Mouse (Mus musculus): ENCODE data around the gene Senp5. TPM values are rescaled to one million over a fixed set of nuclear protein-coding genes. Genes with fewer than 3 reads are reported as not detected.
A peak's percentile ranks its signal among the peaks of the same experiment; 100 is the strongest.

The Senp5 gene
- polyA plus RNA-seq, 1 experiment from 2014 or later = 27.5 TPM

GRCm38 (mm10) chr16:31936568-31936967 lies 66.5 kb downstream of the Senp5 start:
- 88% methylated on average over 4 of the region's 4 CpGs for WGBS
- no peak for ATAC-seq (ENCODE audit: low FRiP score)
- Histone ChIP-seq H3K36me3 (no peaks in the 10 kb centered on the region), H3K9me3 (replicated peaks) (no peaks in the 10 kb centered on the region), H3K4me2 (replicated peaks) (no peak overlapping the region), H3K27me3 (peaks cover 33% of the 10 kb centered on the region), H3K9ac (no peak overlapping the region), H3K4me3 (no peak overlapping the region), H3K4me1 (peaks cover 31% of the 10 kb centered on the region), H3K27ac (no peak overlapping the region)

DNA sequence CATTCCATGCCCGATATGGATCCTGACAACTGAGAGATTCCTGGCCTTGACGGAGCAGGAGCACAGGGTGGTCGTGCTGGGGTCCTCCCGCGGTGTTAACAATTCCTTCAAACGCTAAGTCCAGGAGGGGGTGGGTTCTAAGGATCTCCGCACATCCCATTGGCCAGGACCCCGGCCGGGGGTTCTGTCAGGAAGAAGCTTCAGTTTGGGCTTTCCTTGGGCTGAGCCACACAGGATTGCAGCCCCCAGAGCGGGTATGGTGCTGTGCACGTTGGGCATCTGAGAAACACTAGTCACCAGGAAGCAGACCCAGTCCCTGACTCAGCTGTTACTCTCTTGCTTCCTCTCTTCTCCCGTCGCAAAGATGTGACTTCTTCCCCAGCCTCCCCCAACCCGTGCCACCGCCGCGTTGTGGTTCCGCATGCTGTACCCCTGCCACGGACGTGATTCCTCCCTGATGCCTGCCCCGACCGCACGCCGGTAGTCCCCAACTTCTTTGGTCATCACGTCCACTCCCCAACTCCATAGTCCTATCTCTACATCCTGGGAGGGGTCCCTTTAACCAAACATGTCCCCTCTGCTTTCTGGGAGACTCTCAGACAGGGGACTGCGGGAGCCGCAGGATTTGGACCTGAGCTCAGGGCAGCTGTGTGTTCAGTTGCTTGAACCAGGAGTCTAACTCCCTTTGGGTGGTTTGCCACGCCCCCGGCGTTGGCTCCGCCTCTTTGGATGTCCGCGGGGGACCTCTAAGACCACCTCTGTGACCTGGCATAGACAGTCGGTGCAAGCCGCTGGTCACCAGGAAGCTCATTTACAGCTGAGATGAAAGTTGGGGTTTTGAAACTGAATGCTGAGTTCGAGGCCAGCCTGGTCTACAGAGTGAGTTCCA lies 67.8 kb downstream of the Senp5 start:
- H3K27me3 ChIP-seq = peaks cover 35% of the 10 kb centered on the region
- no peaks in the 10 kb centered on the region for H3K9me3 ChIP-seq (replicated peaks)
- peak overlapping the region; percentile 30 for H3K4me3 ChIP-seq
- H3K4me1 ChIP-seq = peaks cover 33% of the 10 kb centered on the region
- no peak for ATAC-seq (ENCODE audit: low FRiP score)
- peak overlapping the region; percentile 92 for H3K27ac ChIP-seq
- no peaks in the 10 kb centered on the region for H3K36me3 ChIP-seq
- WGBS = 3% methylated on average over 36 of the region's 36 CpGs
- peak overlapping the region; percentile 78 for H3K4me2 ChIP-seq (replicated peaks)
- H3K9ac ChIP-seq = peak overlapping the region; percentile 58

GRCm38 (mm10) chr16:31934550-31935010 lies 68.5 kb downstream of the Senp5 start:
- H3K4me3 ChIP-seq = peak overlapping the region; percentile 45
- H3K4me2 ChIP-seq (replicated peaks) = peak overlapping the region; percentile 78
- peaks cover 33% of the 10 kb centered on the region for H3K4me1 ChIP-seq
- H3K27me3 ChIP-seq = peaks cover 35% of the 10 kb centered on the region
- WGBS = 13% methylated on average over 13 of the region's 13 CpGs
- peak overlapping the region; percentile 92 for H3K27ac ChIP-seq
- no peak for ATAC-seq (ENCODE audit: low FRiP score)
- H3K36me3 ChIP-seq = no peaks in the 10 kb centered on the region
- H3K9ac ChIP-seq = peak overlapping the region; percentile 58
- H3K9me3 ChIP-seq (replicated peaks) = no peaks in the 10 kb centered on the region

DNA sequence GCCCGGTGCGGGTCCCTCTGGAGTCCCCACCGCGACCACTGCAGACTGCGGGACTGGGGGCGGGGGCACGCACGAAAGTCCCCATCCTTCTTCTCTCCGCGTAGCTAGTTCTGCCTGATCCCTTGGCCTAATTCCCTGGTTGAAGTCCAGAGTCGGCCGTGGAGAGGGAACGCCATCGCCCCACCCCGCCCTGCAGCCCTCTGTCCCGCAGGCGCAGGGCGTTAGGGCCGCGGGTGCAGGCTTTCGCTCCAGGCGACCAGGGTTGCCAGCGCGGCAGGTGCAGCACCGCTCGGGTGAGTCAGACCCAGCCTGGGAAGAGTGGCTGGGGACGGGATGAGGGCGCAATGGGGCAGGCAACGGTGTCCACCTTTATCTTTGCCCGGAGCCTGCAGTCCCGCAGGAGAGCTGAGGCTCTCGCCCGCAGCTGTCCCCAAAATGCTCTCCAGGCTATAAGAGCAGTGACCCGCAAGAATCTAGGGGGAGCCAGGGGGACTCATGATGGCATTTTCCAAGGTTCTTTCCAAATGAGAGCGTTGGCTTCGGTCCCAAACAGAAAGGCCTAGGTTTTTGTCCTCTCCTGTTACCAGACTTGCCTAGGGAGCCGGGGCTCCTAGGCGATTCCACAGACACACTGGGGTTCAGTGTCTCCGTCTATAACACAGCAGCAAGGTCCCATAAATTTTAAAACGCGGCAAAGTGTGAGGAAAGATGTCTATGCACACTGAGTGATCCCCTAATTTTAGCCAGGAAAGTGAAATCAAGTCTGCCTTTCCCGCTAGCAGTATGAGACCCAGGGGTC lies 69.1 kb downstream of the Senp5 start, which contains the start of gene Pigz:
Pigz (plus strand) TSS at position 101 of the 799 bp plus-strand sequence.
- peak within 1 kb of the TSS; percentile 58 for H3K9ac ChIP-seq
- peak within 1 kb of the TSS; percentile 92 for H3K27ac ChIP-seq
- 5% methylated on average over 42 of the region's 42 CpGs for WGBS
- H3K4me3 ChIP-seq = peak within 1 kb of the TSS; percentile 45
- H3K27me3 ChIP-seq = peaks cover 35% of the 10 kb centered on the region
- no peaks in the 10 kb centered on the region for H3K9me3 ChIP-seq (replicated peaks)
- no peaks in the 10 kb centered on the region for H3K36me3 ChIP-seq
- ATAC-seq (ENCODE audit: low FRiP score) = peak; percentile 33
- H3K4me2 ChIP-seq (replicated peaks) = peak within 1 kb of the TSS; percentile 78
- peaks cover 33% of the 10 kb centered on the region for H3K4me1 ChIP-seq

DNA sequence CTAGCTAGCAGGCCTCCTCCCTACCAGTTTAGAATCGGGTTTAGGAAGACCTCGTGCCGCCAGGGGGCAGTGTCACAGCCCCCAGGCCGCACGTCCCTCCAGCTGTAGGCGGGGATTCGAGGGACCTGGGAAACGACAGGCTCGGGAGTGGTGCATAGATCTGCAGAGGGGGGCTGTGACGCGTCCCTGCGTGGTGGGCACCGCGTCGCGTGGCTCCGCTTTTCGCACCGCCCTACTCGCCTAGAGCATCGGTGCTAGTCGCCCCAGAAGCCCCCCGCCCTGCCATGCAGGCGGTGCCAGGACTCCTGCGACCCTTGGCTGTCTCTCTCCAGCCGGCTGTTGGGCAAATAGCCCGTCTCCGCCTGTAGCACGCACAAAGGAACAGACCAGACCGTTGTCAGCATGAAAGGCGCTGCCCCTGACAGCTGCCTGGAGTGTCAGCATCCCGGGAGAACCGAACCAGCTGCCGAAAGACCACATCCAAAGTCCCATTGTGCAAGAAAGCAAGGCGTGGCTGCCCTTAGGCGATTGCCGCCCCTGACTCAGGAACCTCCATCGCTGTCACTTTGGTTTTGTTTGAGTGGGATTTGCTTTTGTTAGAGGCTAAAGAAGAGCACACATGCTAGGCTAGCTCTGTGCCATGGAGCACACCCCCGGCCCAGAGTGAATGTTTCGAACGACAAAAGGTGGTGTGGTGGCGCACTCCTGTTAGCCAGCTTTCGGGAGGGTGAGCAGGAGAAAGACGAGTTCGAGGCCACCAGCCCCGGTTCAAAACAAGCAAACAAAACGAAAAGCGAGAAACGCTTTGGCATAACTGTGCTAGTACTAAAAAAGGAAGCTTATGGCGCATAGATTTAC lies 70.0 kb downstream of the Senp5 start:
- under 1% methylated on average over 50 of the region's 50 CpGs for WGBS
- Histone ChIP-seq H3K27ac (peak overlapping the region; percentile 92), H3K27me3 (peaks cover 35% of the 10 kb centered on the region), H3K4me3 (peak overlapping the region; percentile 45), H3K9me3 (replicated peaks) (no peaks in the 10 kb centered on the region), H3K4me1 (peaks cover 33% of the 10 kb centered on the region), H3K4me2 (replicated peaks) (peak overlapping the region; percentile 78), H3K36me3 (no peaks in the 10 kb centered on the region), H3K9ac (peak overlapping the region; percentile 58)
- peak; percentile 95 for ATAC-seq (ENCODE audit: low FRiP score)

- WGBS = 32% methylated on average over 5 of the region's 5 CpGs
- H3K27me3 ChIP-seq = peaks cover 35% of the 10 kb centered on the region
- H3K36me3 ChIP-seq = no peaks in the 10 kb centered on the region
- H3K4me3 ChIP-seq = no peak overlapping the region
- peak overlapping the region; percentile 78; the same call in 1 of the 2 replicates for H3K4me2 ChIP-seq (replicated peaks)
- peaks cover 33% of the 10 kb centered on the region for H3K4me1 ChIP-seq
- peak; percentile 12; the same call in 1 of the 2 replicates for ATAC-seq (ENCODE audit: low FRiP score)
- peak overlapping the region; percentile 92 for H3K27ac ChIP-seq
- H3K9ac ChIP-seq = no peak overlapping the region
- H3K9me3 ChIP-seq (replicated peaks) = no peaks in the 10 kb centered on the region
These were observed 70.8 kb downstream of the Senp5 start for GRCm38 (mm10) chr16:31932255-31932654.

GRCm38 (mm10) chr16:31931330-31931729 lies 71.8 kb downstream of the Senp5 start:
- no peak overlapping the region for H3K4me3 ChIP-seq
- H3K4me2 ChIP-seq (replicated peaks) = 0 out of 2 replicates have a peak overlapping the region, but pooled peaks have one; percentile 6
- H3K36me3 ChIP-seq = no peaks in the 10 kb centered on the region
- no peak overlapping the region for H3K9ac ChIP-seq
- H3K27ac ChIP-seq = no peak overlapping the region
- no peak for ATAC-seq (ENCODE audit: low FRiP score)
- H3K4me1 ChIP-seq = peaks cover 33% of the 10 kb centered on the region
- peaks cover 28% of the 10 kb centered on the region for H3K27me3 ChIP-seq
- WGBS = 50% methylated on average over 17 of the region's 17 CpGs
- no peaks in the 10 kb centered on the region for H3K9me3 ChIP-seq (replicated peaks)

DNA sequence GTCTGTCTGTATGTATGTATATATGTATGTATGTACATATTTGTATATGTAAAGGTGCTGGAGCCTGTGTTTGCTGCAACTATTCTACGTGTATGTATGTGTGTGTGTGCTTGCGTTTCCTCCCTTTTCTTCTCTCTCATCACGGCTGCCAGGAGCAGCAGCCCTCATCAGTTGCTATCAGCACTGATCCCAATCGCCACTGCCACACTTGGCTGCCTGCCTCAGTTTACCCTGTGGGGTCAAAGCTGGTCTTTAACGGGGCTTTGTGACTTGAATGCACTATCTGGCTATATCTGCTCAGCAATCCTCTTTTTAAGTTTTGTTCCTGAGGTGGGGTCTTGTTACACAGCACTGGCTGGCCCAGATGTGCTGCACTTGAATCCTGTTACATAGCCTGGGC lies 75.7 kb downstream of the Senp5 start:
- Histone ChIP-seq H3K27ac (no peak overlapping the region), H3K4me3 (no peak overlapping the region), H3K9ac (no peak overlapping the region), H3K4me2 (replicated peaks) (no peak overlapping the region), H3K9me3 (replicated peaks) (no peaks in the 10 kb centered on the region), H3K4me1 (peaks cover 8% of the 10 kb centered on the region), H3K36me3 (no peaks in the 10 kb centered on the region), H3K27me3 (peaks cover 3% of the 10 kb centered on the region; the same call in 1 of the 2 replicates)
- WGBS = 81% methylated on average over 5 of the region's 5 CpGs
- ATAC-seq (ENCODE audit: low FRiP score) = no peak

DNA sequence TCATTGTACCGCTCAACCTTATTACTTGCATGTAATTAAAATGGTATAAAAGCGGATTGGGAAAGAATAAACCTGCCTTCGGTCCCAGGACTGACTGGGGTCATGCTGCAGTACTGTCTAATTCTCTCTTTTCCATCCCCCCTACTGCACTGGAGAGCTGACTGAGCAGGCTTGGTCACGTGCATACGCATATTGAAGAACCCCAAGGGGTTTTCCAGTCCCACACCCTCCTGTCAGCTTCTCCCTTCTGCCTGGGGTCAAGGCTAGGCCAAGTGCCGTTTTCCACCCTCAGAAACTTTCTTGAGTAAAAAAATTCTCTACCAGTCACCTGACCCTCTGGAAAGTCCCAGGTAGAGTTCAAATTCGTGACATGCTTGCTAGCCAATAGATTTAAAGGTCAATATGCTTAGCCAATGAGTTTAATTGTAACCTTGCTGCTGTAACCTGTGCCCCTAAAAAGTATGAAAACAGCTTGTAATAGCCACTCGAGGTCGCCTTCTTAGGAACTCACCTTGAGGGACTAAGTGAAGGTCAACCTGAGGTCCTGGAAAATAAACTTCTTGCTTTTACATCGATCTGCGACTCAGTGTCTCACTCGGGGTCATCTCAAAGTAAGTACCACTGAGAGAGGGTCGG lies 76.4 kb downstream of the Senp5 start:
- no peaks in the 10 kb centered on the region for H3K9me3 ChIP-seq (replicated peaks)
- H3K27ac ChIP-seq = no peak overlapping the region
- 83% methylated on average over 13 of the region's 13 CpGs for WGBS
- no peak overlapping the region for H3K9ac ChIP-seq
- no peak overlapping the region for H3K4me3 ChIP-seq
- peaks cover 2% of the 10 kb centered on the region; the same call in 1 of the 2 replicates for H3K4me1 ChIP-seq
- H3K36me3 ChIP-seq = no peaks in the 10 kb centered on the region
- H3K4me2 ChIP-seq (replicated peaks) = no peak overlapping the region
- peaks cover 3% of the 10 kb centered on the region; the same call in 1 of the 2 replicates for H3K27me3 ChIP-seq
- no peak for ATAC-seq (ENCODE audit: low FRiP score)

- Histone ChIP-seq H3K36me3 (no peaks in the 10 kb centered on the region), H3K4me2 (replicated peaks) (no peak overlapping the region), H3K4me3 (no peak overlapping the region), H3K4me1 (no peaks in the 10 kb centered on the region), H3K27ac (no peak overlapping the region), H3K27me3 (no peaks in the 10 kb centered on the region; the same call in 1 of the 2 replicates), H3K9ac (no peak overlapping the region), H3K9me3 (replicated peaks) (no peaks in the 10 kb centered on the region)
- no peak for ATAC-seq (ENCODE audit: low FRiP score)
- WGBS = 81% methylated on average over 6 of the region's 6 CpGs
These were observed 77.0 kb downstream of the Senp5 start for GRCm38 (mm10) chr16:31926091-31926490.

- no peak overlapping the region for H3K4me3 ChIP-seq
- H3K9ac ChIP-seq = no peak overlapping the region
- no peaks in the 10 kb centered on the region for H3K9me3 ChIP-seq (replicated peaks)
- no peak for ATAC-seq (ENCODE audit: low FRiP score)
- H3K4me2 ChIP-seq (replicated peaks) = no peak overlapping the region
- no peaks in the 10 kb centered on the region; the same call in 1 of the 2 replicates for H3K4me1 ChIP-seq
- H3K36me3 ChIP-seq = no peaks in the 10 kb centered on the region
- no peak overlapping the region for H3K27ac ChIP-seq
- no peaks in the 10 kb centered on the region for H3K27me3 ChIP-seq
- 86% methylated on average over 6 of the region's 6 CpGs for WGBS
These were observed 78.7 kb downstream of the Senp5 start for GRCm38 (mm10) chr16:31924368-31924767.
